Mouse (Mus musculus): ENCODE results near the gene Lins1. TPM values are rescaled to one million over a fixed set of nuclear protein-coding genes. Genes with fewer than 3 reads are reported as not detected.

Gene Lins1
- total and polyA plus RNA-seq, 2 experiments from 2014 or later = 14.8 to 24.4 TPM

DNA sequence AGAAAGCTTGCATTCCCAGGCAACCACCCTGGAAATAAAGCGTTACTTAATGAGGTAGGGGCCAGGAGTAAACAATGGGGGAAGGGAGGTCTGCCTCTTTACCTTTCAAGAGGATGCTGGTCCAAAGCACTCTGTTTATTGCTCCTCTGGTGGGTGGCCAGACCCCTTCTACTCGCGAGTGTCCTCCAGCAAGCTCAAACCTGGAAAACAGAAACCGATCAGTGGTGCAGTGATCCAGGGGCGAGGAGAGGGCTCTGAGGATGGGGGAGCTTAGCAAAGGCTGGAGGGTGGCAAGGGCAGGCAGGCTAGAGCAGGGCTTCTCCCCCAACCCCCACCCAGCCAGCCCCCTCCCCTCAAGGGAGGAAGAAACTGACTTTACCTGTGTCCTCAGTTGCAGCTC is 968 bp upstream of the Lins1 start:
- Histone ChIP-seq H3K4me3 (ENCODE audit: low read length) (peak overlapping the region; percentile 73), H3K9me3 (ENCODE audit: low read length) (no peaks in the 10 kb centered on the region), H3K4me2 (ENCODE audit: low read depth, low read length) (peak overlapping the region; percentile 97), H3K27ac (no peak overlapping the region), H3K36me3 (ENCODE audit: insufficient read depth, low read length) (no peaks in the 10 kb centered on the region; the same call in 1 of the 2 replicates), H3K9ac (replicated peaks; ENCODE audit: low read length) (peak overlapping the region; percentile 73), H3K4me1 (ENCODE audit: insufficient read depth, low read length) (peaks cover 8% of the 10 kb centered on the region; the same call in 1 of the 2 replicates), H3K27me3 (ENCODE audit: insufficient read depth, low read length) (no peaks in the 10 kb centered on the region)
- no peak for ATAC-seq
- DNase-seq (ENCODE audit: low spot score) = peak; percentile 3
- WGBS = 2% methylated on average over 5 of the region's 5 CpGs
- no peak for TF ChIP-seq CTCF (IDR thresholded peaks at IDR 0.05; ENCODE audit: low read depth)

- H3K4me1 ChIP-seq (ENCODE audit: insufficient read depth, low read length) = peaks cover 8% of the 10 kb centered on the region; the same call in 1 of the 2 replicates
- peak within 1 kb of the TSS; percentile 94 for H3K27ac ChIP-seq
- H3K36me3 ChIP-seq (ENCODE audit: insufficient read depth, low read length) = no peaks in the 10 kb centered on the region; the same call in 1 of the 2 replicates
- 0% methylated on average over 17 of the region's 18 CpGs for WGBS
- DNase-seq (ENCODE audit: low spot score) (no peak), ATAC-seq (no peak)
- no peak for TF ChIP-seq CTCF (IDR thresholded peaks at IDR 0.05; ENCODE audit: low read depth)
- no peaks in the 10 kb centered on the region for H3K9me3 ChIP-seq (ENCODE audit: low read length)
- H3K4me2 ChIP-seq (ENCODE audit: low read depth, low read length) = peak within 1 kb of the TSS; percentile 97
- H3K4me3 ChIP-seq (ENCODE audit: low read length) = peak within 1 kb of the TSS; percentile 73
- H3K27me3 ChIP-seq (ENCODE audit: insufficient read depth, low read length) = no peaks in the 10 kb centered on the region
- peak within 1 kb of the TSS; percentile 74 for H3K9ac ChIP-seq (replicated peaks; ENCODE audit: low read length)
Measured at GRCm38 (mm10) chr7:66689294-66689619, 432 bp upstream of the Lins1 start, which contains the start of gene Asb7. TSS of gene Asb7 (minus strand) at chr7:66689596.

DNA sequence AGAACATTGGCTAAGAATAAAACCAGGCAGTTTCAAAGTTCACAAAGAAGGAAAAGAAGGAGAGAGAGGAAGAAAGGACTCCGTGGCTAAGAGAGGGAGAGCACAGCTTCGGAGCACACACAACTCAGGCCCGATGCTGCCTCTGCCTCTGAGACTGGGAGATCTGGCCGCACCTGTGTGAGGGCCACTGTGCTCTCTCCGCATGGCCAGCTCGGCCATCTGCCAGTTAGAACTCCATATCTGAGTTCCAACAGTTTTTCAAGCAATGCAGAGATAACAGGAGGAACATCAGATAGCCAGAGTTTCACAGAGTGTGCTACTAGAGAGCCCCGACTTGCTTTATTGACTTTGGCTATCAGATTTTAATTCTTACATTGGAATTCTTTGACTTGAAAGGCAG is 4.8 kb downstream of the Lins1 start:
- Histone ChIP-seq H3K27ac (no peak overlapping the region), H3K9ac (replicated peaks; ENCODE audit: low read length) (no peak overlapping the region), H3K27me3 (ENCODE audit: insufficient read depth, low read length) (no peaks in the 10 kb centered on the region), H3K9me3 (ENCODE audit: low read length) (no peaks in the 10 kb centered on the region), H3K4me3 (ENCODE audit: low read length) (no peak overlapping the region), H3K4me1 (ENCODE audit: insufficient read depth, low read length) (no peaks in the 10 kb centered on the region), H3K4me2 (ENCODE audit: low read depth, low read length) (no peak overlapping the region), H3K36me3 (ENCODE audit: insufficient read depth, low read length) (peaks cover 4% of the 10 kb centered on the region; the same call in 1 of the 2 replicates)
- no peak for DNase-seq (ENCODE audit: low spot score)
- no peak for ATAC-seq
- no peak for TF ChIP-seq CTCF (IDR thresholded peaks at IDR 0.05; ENCODE audit: low read depth)
- WGBS = 75% methylated on average over 7 of the region's 7 CpGs

- no peak overlapping the region for H3K4me2 ChIP-seq (ENCODE audit: low read depth, low read length)
- no peak overlapping the region for H3K4me3 ChIP-seq (ENCODE audit: low read length)
- WGBS = 94% methylated on average over 7 of the region's 7 CpGs
- DNase-seq (ENCODE audit: low spot score) (no peak), ATAC-seq (no peak)
- no peaks in the 10 kb centered on the region for H3K4me1 ChIP-seq (ENCODE audit: insufficient read depth, low read length)
- H3K9me3 ChIP-seq (ENCODE audit: low read length) = no peaks in the 10 kb centered on the region
- TF ChIP-seq CTCF (IDR thresholded peaks at IDR 0.05; ENCODE audit: low read depth) = no peak
- no peak overlapping the region for H3K9ac ChIP-seq (replicated peaks; ENCODE audit: low read length)
- no peaks in the 10 kb centered on the region for H3K27me3 ChIP-seq (ENCODE audit: insufficient read depth, low read length)
- H3K36me3 ChIP-seq (ENCODE audit: insufficient read depth, low read length) = peaks cover 4% of the 10 kb centered on the region
- H3K27ac ChIP-seq = no peak overlapping the region
Measured at GRCm38 (mm10) chr7:66702721-66703120, 13.0 kb downstream of the Lins1 start.

DNA sequence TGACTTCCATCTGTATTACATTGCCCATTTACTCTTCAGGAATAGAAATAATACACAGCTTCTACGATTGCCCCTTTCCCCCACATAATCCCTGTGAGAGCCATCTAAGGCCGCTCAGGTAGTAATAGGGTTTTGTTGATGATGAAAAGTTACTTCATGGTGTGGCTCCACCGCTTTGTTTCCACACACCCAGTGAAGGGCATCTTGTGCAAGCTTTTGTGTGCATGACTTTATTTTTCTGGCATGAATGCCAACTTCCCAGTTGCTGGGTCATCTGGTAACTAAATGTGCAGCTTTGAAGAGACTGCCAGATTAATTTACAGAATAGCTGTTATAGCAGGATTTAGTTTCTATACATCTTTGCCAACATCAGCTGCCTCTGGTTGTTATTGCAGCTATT is 14.9 kb downstream of the Lins1 start:
- ATAC-seq (no peak), DNase-seq (ENCODE audit: low spot score) (no peak)
- Histone ChIP-seq H3K4me2 (ENCODE audit: low read depth, low read length) (no peak overlapping the region), H3K27ac (no peak overlapping the region), H3K27me3 (ENCODE audit: insufficient read depth, low read length) (no peaks in the 10 kb centered on the region), H3K9me3 (ENCODE audit: low read length) (no peaks in the 10 kb centered on the region), H3K4me3 (ENCODE audit: low read length) (no peak overlapping the region), H3K9ac (replicated peaks; ENCODE audit: low read length) (no peak overlapping the region), H3K36me3 (ENCODE audit: insufficient read depth, low read length) (no peaks in the 10 kb centered on the region; the same call in 1 of the 2 replicates), H3K4me1 (ENCODE audit: insufficient read depth, low read length) (no peaks in the 10 kb centered on the region)
- WGBS = 90% methylated on average over 3 of the region's 3 CpGs
- TF ChIP-seq CTCF (IDR thresholded peaks at IDR 0.05; ENCODE audit: low read depth) = no peak

DNA sequence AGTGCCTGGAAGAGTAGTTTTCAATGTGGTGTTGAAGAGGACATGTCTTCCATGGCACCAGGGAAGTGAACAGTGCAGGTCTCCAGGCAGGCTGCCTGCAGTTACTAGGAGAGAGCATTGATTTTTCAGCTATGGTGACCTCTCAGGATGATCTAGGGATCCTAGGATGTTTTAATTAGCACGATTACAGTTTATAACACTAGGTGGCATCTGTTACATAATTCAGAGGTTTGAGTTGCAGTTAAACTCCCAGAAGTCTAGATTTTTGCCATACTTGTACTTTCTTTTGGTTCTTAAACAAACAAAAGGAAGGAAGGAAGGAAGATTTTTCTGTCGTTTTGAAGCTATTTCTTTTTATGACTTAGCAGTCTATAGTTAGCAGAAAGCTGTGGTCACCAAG is 21.5 kb downstream of the Lins1 start:
- 48% methylated on average over 2 of the region's 2 CpGs for WGBS
- peak; percentile 65 for TF ChIP-seq CTCF (IDR thresholded peaks at IDR 0.05; ENCODE audit: low read depth)
- DNase-seq (ENCODE audit: low spot score) (peak; percentile 57), ATAC-seq (no peak)
- Histone ChIP-seq H3K27me3 (ENCODE audit: insufficient read depth, low read length) (no peaks in the 10 kb centered on the region), H3K4me3 (ENCODE audit: low read length) (no peak overlapping the region), H3K9ac (replicated peaks; ENCODE audit: low read length) (no peak overlapping the region), H3K9me3 (ENCODE audit: low read length) (no peaks in the 10 kb centered on the region), H3K4me1 (ENCODE audit: insufficient read depth, low read length) (no peaks in the 10 kb centered on the region), H3K27ac (no peak overlapping the region), H3K4me2 (ENCODE audit: low read depth, low read length) (no peak overlapping the region), H3K36me3 (ENCODE audit: insufficient read depth, low read length) (peaks cover 15% of the 10 kb centered on the region)

- WGBS = 75% methylated on average over 4 of the region's 4 CpGs
- DNase-seq (ENCODE audit: low spot score) = no peak
Measured at GRCm38 (mm10) chr7:66724514-66724913, 34.8 kb downstream of the Lins1 start.

More at GRCm38 (mm10) chr7:66724514-66724913, 34.8 kb downstream of the Lins1 start:
- peaks cover 3% of the 10 kb centered on the region; the same call in 1 of the 2 replicates for H3K9me3 ChIP-seq (ENCODE audit: low read length)
- no peak overlapping the region for H3K27ac ChIP-seq
- H3K4me2 ChIP-seq (ENCODE audit: low read depth, low read length) = no peak overlapping the region
- no peaks in the 10 kb centered on the region for H3K4me1 ChIP-seq (ENCODE audit: insufficient read depth, low read length)
- no peak for ATAC-seq
- H3K9ac ChIP-seq (replicated peaks; ENCODE audit: low read length) = no peak overlapping the region
- no peak for TF ChIP-seq CTCF (IDR thresholded peaks at IDR 0.05; ENCODE audit: low read depth)
- no peaks in the 10 kb centered on the region for H3K36me3 ChIP-seq (ENCODE audit: insufficient read depth, low read length)
- no peak overlapping the region for H3K4me3 ChIP-seq (ENCODE audit: low read length)
- H3K27me3 ChIP-seq (ENCODE audit: insufficient read depth, low read length) = no peaks in the 10 kb centered on the region
